Mouse (Mus musculus): ENCODE measurements around the gene Rbfox2. TPM values are rescaled to one million over a fixed set of nuclear protein-coding genes. Genes with fewer than 3 reads are reported as not detected.

The Rbfox2 gene
- polyA plus RNA-seq, 1 experiment, result 1.3 TPM

GRCm38 (mm10) chr15:77225274-77225673 lies 81.5 kb downstream of the Rbfox2 start:
- peak; percentile 54 for TF ChIP-seq CTCF (IDR thresholded peaks at IDR 0.05; ENCODE audit: low read depth, low read length)
- no peak for TF ChIP-seq POLR2A (IDR thresholded peaks at IDR 0.05; ENCODE audit: borderline replicate concordance, low read depth, low read length)
- H3K4me3 ChIP-seq (ENCODE audit: insufficient read depth, low read length), result no peak overlapping the region

GRCm38 (mm10) chr15:77220833-77221232 lies 86.0 kb downstream of the Rbfox2 start:
- H3K4me1 ChIP-seq (ENCODE audit: control insufficient read depth, insufficient read depth, low read length), result peaks cover 7% of the 10 kb centered on the region; the same call in 1 of the 2 replicates
- TF ChIP-seq POLR2A (IDR thresholded peaks at IDR 0.05; ENCODE audit: borderline replicate concordance, low read depth, low read length) (no peak), CTCF (IDR thresholded peaks at IDR 0.05; ENCODE audit: low read depth, low read length) (no peak)
- H3K4me3 ChIP-seq (ENCODE audit: insufficient read depth, low read length), result no peak overlapping the region
- no peak overlapping the region for H3K27ac ChIP-seq (ENCODE audit: insufficient read depth, low read depth, low read length)

More at GRCm38 (mm10) chr15:77225274-77225673, 81.5 kb downstream of the Rbfox2 start:
- no peak overlapping the region for H3K27ac ChIP-seq (ENCODE audit: insufficient read depth, low read depth, low read length)
- H3K4me1 ChIP-seq (ENCODE audit: control insufficient read depth, insufficient read depth, low read length), result peaks cover 5% of the 10 kb centered on the region; the same call in 1 of the 2 replicates

- TF ChIP-seq POLR2A (IDR thresholded peaks at IDR 0.05; ENCODE audit: borderline replicate concordance, low read depth, low read length) (no peak), CTCF (IDR thresholded peaks at IDR 0.05; ENCODE audit: low read depth, low read length) (no peak)
- peaks cover 7% of the 10 kb centered on the region; the same call in 1 of the 2 replicates for H3K4me1 ChIP-seq (ENCODE audit: control insufficient read depth, insufficient read depth, low read length)
- no peak overlapping the region for H3K4me3 ChIP-seq (ENCODE audit: insufficient read depth, low read length)
- no peak overlapping the region for H3K27ac ChIP-seq (ENCODE audit: insufficient read depth, low read depth, low read length)
These were observed 86.7 kb downstream of the Rbfox2 start for GRCm38 (mm10) chr15:77220137-77220536.

- Histone ChIP-seq H3K27ac (ENCODE audit: insufficient read depth, low read depth, low read length) (no peak overlapping the region), H3K4me3 (ENCODE audit: insufficient read depth, low read length) (no peak overlapping the region), H3K4me1 (ENCODE audit: control insufficient read depth, insufficient read depth, low read length) (peaks cover 7% of the 10 kb centered on the region; the same call in 1 of the 2 replicates)
- TF ChIP-seq POLR2A (IDR thresholded peaks at IDR 0.05; ENCODE audit: borderline replicate concordance, low read depth, low read length), result no peak
- no peak for TF ChIP-seq CTCF (IDR thresholded peaks at IDR 0.05; ENCODE audit: low read depth, low read length)
These were observed 87.2 kb downstream of the Rbfox2 start for GRCm38 (mm10) chr15:77219571-77219970.

GRCm38 (mm10) chr15:77218007-77218406 lies 88.8 kb downstream of the Rbfox2 start:
- no peak for TF ChIP-seq CTCF (IDR thresholded peaks at IDR 0.05; ENCODE audit: low read depth, low read length)
- no peak for TF ChIP-seq POLR2A (IDR thresholded peaks at IDR 0.05; ENCODE audit: borderline replicate concordance, low read depth, low read length)
- H3K4me1 ChIP-seq (ENCODE audit: control insufficient read depth, insufficient read depth, low read length), result 0 out of 2 replicates have a peak, but pooled peaks cover 2% of the 10 kb centered on the region

GRCm38 (mm10) chr15:77217523-77217922 lies 89.3 kb downstream of the Rbfox2 start:
- Histone ChIP-seq H3K27ac (ENCODE audit: insufficient read depth, low read depth, low read length) (no peak overlapping the region), H3K4me3 (ENCODE audit: insufficient read depth, low read length) (no peak overlapping the region), H3K4me1 (ENCODE audit: control insufficient read depth, insufficient read depth, low read length) (0 out of 2 replicates have a peak, but pooled peaks cover 2% of the 10 kb centered on the region)
- TF ChIP-seq POLR2A (IDR thresholded peaks at IDR 0.05; ENCODE audit: borderline replicate concordance, low read depth, low read length), result no peak
- TF ChIP-seq CTCF (IDR thresholded peaks at IDR 0.05; ENCODE audit: low read depth, low read length), result no peak

More at GRCm38 (mm10) chr15:77218007-77218406, 88.8 kb downstream of the Rbfox2 start:
- no peak overlapping the region for H3K27ac ChIP-seq (ENCODE audit: insufficient read depth, low read depth, low read length)
- no peak overlapping the region for H3K4me3 ChIP-seq (ENCODE audit: insufficient read depth, low read length)

GRCm38 (mm10) chr15:77216704-77217103 lies 90.1 kb downstream of the Rbfox2 start:
- TF ChIP-seq CTCF (IDR thresholded peaks at IDR 0.05; ENCODE audit: low read depth, low read length), result no peak
- no peak for TF ChIP-seq POLR2A (IDR thresholded peaks at IDR 0.05; ENCODE audit: borderline replicate concordance, low read depth, low read length)
- Histone ChIP-seq H3K4me1 (ENCODE audit: control insufficient read depth, insufficient read depth, low read length) (0 out of 2 replicates have a peak, but pooled peaks cover 2% of the 10 kb centered on the region), H3K4me3 (ENCODE audit: insufficient read depth, low read length) (no peak overlapping the region), H3K27ac (ENCODE audit: insufficient read depth, low read depth, low read length) (no peak overlapping the region)

GRCm38 (mm10) chr15:77215178-77215800 lies 91.5 kb downstream of the Rbfox2 start:
- 0 out of 2 replicates have a peak, but pooled peaks cover 2% of the 10 kb centered on the region for H3K4me1 ChIP-seq (ENCODE audit: control insufficient read depth, insufficient read depth, low read length)
- H3K4me3 ChIP-seq (ENCODE audit: insufficient read depth, low read length), result no peak overlapping the region
- TF ChIP-seq CTCF (IDR thresholded peaks at IDR 0.05; ENCODE audit: low read depth, low read length), result no peak
- no peak for TF ChIP-seq POLR2A (IDR thresholded peaks at IDR 0.05; ENCODE audit: borderline replicate concordance, low read depth, low read length)
- no peak overlapping the region for H3K27ac ChIP-seq (ENCODE audit: insufficient read depth, low read depth, low read length)

- TF ChIP-seq CTCF (IDR thresholded peaks at IDR 0.05; ENCODE audit: low read depth, low read length) (no peak), POLR2A (IDR thresholded peaks at IDR 0.05; ENCODE audit: borderline replicate concordance, low read depth, low read length) (no peak)
- Histone ChIP-seq H3K27ac (ENCODE audit: insufficient read depth, low read depth, low read length) (no peak overlapping the region), H3K4me3 (ENCODE audit: insufficient read depth, low read length) (no peak overlapping the region), H3K4me1 (ENCODE audit: control insufficient read depth, insufficient read depth, low read length) (0 out of 2 replicates have a peak, but pooled peaks cover 1% of the 10 kb centered on the region)
These were observed 92.2 kb downstream of the Rbfox2 start for GRCm38 (mm10) chr15:77214410-77215107.

- TF ChIP-seq CTCF (IDR thresholded peaks at IDR 0.05; ENCODE audit: low read depth, low read length), result no peak
- TF ChIP-seq POLR2A (IDR thresholded peaks at IDR 0.05; ENCODE audit: borderline replicate concordance, low read depth, low read length), result no peak
- Histone ChIP-seq H3K4me1 (ENCODE audit: control insufficient read depth, insufficient read depth, low read length) (no peaks in the 10 kb centered on the region), H3K4me3 (ENCODE audit: insufficient read depth, low read length) (no peak overlapping the region), H3K27ac (ENCODE audit: insufficient read depth, low read depth, low read length) (no peak overlapping the region)
These were observed 93.0 kb downstream of the Rbfox2 start for GRCm38 (mm10) chr15:77213829-77214228.

All from bone marrow macrophage, adult 2 months (primary cell).